Mouse (Mus musculus): Measurements from ENCODE around the gene Vps33b. TPM values are rescaled to one million over a fixed set of nuclear protein-coding genes. Genes with fewer than 3 reads are reported as not detected.
"Not testable (repeated sequence)": the region's sequence is repeated elsewhere in the genome, so short reads cannot be mapped to it uniquely, and the experiment has no call there.

The Vps33b gene
- polyA plus RNA-seq, 1 experiment from 2014 or later, result 4.4 TPM

DNA sequence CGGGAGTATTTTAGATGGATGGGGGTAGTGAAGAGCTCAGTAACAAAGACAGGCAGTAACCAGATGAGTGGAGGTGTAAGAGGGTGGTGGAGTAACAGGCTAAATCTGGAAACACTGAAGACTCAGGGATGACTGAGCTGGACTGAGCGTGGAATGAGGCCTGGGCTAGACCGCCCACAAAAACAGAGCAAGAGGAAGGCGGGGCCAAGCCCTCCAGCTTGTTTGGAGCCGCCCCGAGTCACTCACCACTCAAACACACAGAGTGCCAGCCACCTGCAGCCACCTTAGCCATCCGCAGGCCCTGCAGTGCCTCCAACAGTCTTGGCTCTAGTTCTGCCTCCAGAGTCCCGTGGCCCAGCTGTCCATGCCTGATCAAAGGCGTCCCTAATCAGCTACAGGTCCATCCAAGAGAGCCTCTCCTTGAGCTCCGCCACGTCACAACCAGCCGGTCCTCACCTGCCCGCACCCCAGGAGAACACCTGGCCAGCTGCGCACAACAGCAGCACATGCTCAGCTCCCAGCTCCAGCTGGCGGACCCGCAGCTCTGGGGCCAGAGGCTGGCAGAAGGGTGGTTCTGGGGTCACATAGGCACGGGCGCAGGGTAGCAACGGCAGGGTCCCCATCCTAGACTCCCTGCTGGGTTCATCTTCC, 50.5 kb downstream of the Vps33b start:
- H3K36me3 ChIP-seq (replicated peaks), result peaks cover 58% of the 10 kb centered on the region
- 85% methylated on average over 19 of the region's 19 CpGs for WGBS (ENCODE audit: insufficient replicate concordance)
- no peak overlapping the region for H3K9ac ChIP-seq
- no peak overlapping the region for H3K27ac ChIP-seq (replicated peaks)
- no peak overlapping the region for H3K4me2 ChIP-seq
- H3K27me3 ChIP-seq, result no peaks in the 10 kb centered on the region
- no peak overlapping the region for H3K4me3 ChIP-seq (replicated peaks)
- peaks cover 18% of the 10 kb centered on the region for H3K4me1 ChIP-seq (replicated peaks)
- H3K9me3 ChIP-seq (replicated peaks), result no peaks in the 10 kb centered on the region
- ATAC-seq (ENCODE audit: insufficient read depth), result no peak

DNA sequence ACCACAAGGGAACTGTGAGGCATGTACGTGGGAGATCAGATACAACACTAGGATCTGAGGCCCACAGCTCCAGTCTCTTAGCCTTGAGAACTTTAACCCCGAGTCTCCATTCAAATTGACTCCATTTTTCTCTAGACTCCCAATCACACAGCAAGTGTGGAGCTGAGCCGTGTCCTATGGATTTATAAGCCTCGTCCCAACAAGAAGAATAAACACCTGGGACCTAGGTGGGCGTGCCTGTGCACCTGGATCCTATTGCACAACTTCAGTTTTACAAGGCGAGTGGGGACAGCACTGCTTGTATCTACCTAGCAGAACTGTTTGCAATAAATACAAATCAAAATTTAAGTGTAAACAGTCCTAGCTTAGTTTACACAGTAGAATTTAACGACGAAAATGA, 53.9 kb downstream of the Vps33b start:
- H3K27ac ChIP-seq (replicated peaks), result peak overlapping the region; percentile 81
- 10% methylated on average over 8 of the region's 8 CpGs for WGBS (ENCODE audit: insufficient replicate concordance)
- no peaks in the 10 kb centered on the region for H3K9me3 ChIP-seq (replicated peaks)
- H3K4me3 ChIP-seq (replicated peaks), result peak overlapping the region; percentile 75
- peak overlapping the region; percentile 88 for H3K4me2 ChIP-seq
- H3K4me1 ChIP-seq (replicated peaks), result peaks cover 22% of the 10 kb centered on the region
- H3K27me3 ChIP-seq, result no peaks in the 10 kb centered on the region
- peak overlapping the region; percentile 67 for H3K9ac ChIP-seq
- peaks cover 42% of the 10 kb centered on the region for H3K36me3 ChIP-seq (replicated peaks)
- no peak for ATAC-seq (ENCODE audit: insufficient read depth)

DNA sequence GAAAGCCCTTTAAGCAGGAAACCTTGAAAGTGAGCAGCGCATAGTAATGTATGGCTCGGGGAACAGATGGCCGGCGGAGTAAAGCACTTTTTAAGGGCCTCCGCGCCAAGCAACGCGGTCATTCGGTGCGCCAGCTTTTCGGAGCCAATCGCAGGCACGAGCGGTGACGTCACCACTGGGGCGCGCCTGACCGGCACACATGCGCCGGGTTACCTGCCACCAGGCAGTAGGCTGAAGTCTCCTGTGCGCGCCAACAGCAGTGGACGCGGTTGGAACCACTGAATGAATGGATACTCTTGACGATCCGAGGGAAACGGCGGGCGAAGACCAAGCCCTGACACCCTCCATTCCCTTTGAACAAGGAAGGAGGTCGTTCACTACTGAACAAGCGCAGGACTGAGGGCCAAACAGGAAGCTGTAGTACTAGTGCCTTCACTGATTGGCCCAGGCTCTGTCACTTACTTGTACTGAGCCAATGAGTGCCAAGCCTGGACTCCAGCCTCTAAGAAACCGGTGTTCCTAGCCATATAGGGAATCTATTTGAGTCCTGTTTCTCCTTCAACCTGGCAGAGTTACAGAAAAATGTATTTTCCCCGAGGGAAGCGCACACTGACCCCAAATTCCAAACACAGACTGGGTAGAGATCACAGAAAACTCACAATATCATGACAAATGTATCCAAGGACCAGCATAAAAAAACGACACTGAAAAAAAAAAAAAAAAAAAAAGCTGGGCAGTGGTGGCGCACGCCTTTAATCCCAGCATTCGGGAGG, 54.8 kb downstream of the Vps33b start, which contains the start of gene Rccd1:
Rccd1 (minus strand) TSS at position 412 of the 773 bp plus-strand sequence.
- Histone ChIP-seq H3K36me3 (replicated peaks) (peaks cover 43% of the 10 kb centered on the region), H3K9ac (peak within 1 kb of the TSS; percentile 67), H3K4me2 (peak within 1 kb of the TSS; percentile 88), H3K27me3 (no peaks in the 10 kb centered on the region), H3K27ac (replicated peaks) (peak within 1 kb of the TSS; percentile 81), H3K9me3 (replicated peaks) (no peaks in the 10 kb centered on the region), H3K4me1 (replicated peaks) (peaks cover 22% of the 10 kb centered on the region), H3K4me3 (replicated peaks) (peak within 1 kb of the TSS; percentile 75)
- peak; percentile 99 for ATAC-seq (ENCODE audit: insufficient read depth)
- 2% methylated on average over 38 of the region's 38 CpGs for WGBS (ENCODE audit: insufficient replicate concordance)

DNA sequence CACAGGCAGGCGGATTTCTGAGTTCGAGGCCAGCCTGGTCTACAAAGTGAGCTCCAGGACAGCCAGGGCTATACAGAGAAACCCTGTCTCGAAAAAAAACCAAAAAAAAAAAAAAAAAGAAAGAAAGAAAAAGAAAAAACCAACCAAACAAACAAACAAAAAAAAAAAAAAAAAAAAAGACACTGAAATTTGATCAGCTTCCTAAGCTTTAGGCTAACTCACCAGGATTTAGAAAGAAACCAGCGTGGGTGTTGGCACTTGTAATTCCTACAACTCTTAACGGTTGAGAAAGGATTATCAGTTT, 55.3 kb downstream of the Vps33b start:
- 38% methylated on average over 5 of the region's 5 CpGs for WGBS (ENCODE audit: insufficient replicate concordance)
- H3K9ac ChIP-seq; ATAC-seq (ENCODE audit: insufficient read depth); H3K27me3 ChIP-seq; H3K9me3 ChIP-seq (replicated peaks): not testable (repeated sequence)
- peaks cover 39% of the 10 kb centered on the region for H3K36me3 ChIP-seq (replicated peaks)
- peak overlapping the region; percentile 75 for H3K4me3 ChIP-seq (replicated peaks)
- H3K27ac ChIP-seq (replicated peaks), result peak overlapping the region; percentile 81
- H3K4me1 ChIP-seq (replicated peaks), result peaks cover 22% of the 10 kb centered on the region
- H3K4me2 ChIP-seq, result peak overlapping the region; percentile 88

DNA sequence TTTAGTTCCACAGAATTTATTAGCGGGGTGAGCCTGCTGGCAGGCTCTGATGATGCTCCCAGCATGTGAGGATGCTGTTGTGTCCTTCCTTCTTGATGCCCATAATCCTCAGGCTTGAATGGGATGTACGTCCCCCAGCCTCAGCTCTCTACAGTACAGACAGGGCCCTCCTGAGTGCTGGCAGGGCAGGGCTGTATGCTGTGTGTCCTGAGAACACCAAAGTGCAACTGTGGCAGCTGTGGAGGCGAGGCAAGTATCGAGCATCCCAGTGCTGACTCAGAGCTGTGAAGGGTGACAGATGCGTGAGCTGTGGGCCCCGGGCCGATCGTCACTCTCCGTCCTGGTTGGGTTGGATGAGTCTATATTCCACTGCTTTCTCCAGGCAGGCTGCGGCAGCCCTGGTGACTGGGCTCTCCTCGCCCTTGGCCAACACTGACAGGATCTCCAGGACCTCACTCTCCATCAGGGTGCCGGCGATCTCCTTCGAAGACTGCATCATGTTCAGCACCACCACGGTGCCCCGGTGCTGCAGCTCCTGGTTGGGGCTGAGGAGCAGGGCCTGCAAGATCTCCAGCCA, 55.9 kb downstream of the Vps33b start:
- Histone ChIP-seq H3K4me1 (replicated peaks) (peaks cover 22% of the 10 kb centered on the region), H3K27ac (replicated peaks) (0 out of 2 replicates have a peak overlapping the region, but pooled peaks have one; percentile 81), H3K27me3 (no peaks in the 10 kb centered on the region), H3K36me3 (replicated peaks) (peaks cover 37% of the 10 kb centered on the region), H3K9me3 (replicated peaks) (no peaks in the 10 kb centered on the region), H3K4me3 (replicated peaks) (no peak overlapping the region), H3K4me2 (no peak overlapping the region), H3K9ac (no peak overlapping the region)
- WGBS (ENCODE audit: insufficient replicate concordance), result 87% methylated on average over 16 of the region's 16 CpGs
- ATAC-seq (ENCODE audit: insufficient read depth), result no peak

DNA sequence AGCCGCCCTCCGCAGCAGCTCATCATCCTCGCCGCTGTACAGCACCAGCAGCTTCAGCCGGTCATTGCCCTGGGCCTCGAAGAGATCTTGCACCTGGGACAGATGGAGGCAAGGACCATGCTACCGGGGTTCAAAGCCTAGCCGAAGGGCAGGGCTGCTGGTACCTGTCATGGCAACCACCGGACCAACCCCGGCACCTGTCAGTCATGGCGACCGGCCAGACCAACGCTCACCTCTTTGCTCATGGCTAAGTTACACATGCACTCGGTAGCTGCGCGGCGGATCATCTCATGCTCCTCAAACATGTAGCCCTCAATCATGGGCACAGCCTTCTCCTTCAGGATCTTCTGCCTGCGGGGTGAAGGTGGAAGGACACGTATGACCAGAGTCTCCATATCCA, 56.6 kb downstream of the Vps33b start:
- H3K4me2 ChIP-seq, result no peak overlapping the region
- peaks cover 37% of the 10 kb centered on the region for H3K36me3 ChIP-seq (replicated peaks)
- H3K4me1 ChIP-seq (replicated peaks), result peaks cover 22% of the 10 kb centered on the region
- H3K27ac ChIP-seq (replicated peaks), result no peak overlapping the region
- no peak for ATAC-seq (ENCODE audit: insufficient read depth)
- 92% methylated on average over 19 of the region's 19 CpGs for WGBS (ENCODE audit: insufficient replicate concordance)
- H3K9me3 ChIP-seq (replicated peaks), result no peaks in the 10 kb centered on the region
- H3K27me3 ChIP-seq, result no peaks in the 10 kb centered on the region
- H3K4me3 ChIP-seq (replicated peaks), result no peak overlapping the region
- H3K9ac ChIP-seq, result no peak overlapping the region

DNA sequence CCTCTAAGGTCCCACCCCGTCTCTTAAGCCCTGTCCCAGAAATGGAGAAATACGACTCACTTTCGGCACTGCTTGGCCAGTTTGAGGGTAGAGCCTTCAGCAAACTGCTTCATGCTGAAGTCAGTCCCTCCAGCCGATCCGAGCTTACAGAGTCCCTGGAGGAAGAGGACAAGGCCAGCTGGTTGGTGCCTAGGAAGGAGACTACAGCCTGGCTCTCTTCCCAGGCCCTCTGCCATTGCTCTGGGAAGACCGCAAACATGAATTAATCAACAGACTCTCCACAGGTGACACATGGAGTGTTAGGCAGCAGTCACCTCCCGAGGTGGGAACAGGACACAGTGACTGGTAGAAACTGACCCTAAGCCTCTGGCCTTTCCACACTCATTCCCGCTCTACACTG, 60.8 kb downstream of the Vps33b start:
- WGBS (ENCODE audit: insufficient replicate concordance), result 81% methylated on average over 8 of the region's 8 CpGs
- H3K4me1 ChIP-seq (replicated peaks), result peaks cover 1% of the 10 kb centered on the region
- H3K9ac ChIP-seq, result no peak overlapping the region
- H3K27ac ChIP-seq (replicated peaks), result no peak overlapping the region
- no peak overlapping the region for H3K4me2 ChIP-seq
- H3K36me3 ChIP-seq (replicated peaks), result peaks cover 71% of the 10 kb centered on the region
- H3K9me3 ChIP-seq (replicated peaks), result no peaks in the 10 kb centered on the region
- no peak overlapping the region for H3K4me3 ChIP-seq (replicated peaks)
- ATAC-seq (ENCODE audit: insufficient read depth), result no peak
- no peaks in the 10 kb centered on the region for H3K27me3 ChIP-seq

DNA sequence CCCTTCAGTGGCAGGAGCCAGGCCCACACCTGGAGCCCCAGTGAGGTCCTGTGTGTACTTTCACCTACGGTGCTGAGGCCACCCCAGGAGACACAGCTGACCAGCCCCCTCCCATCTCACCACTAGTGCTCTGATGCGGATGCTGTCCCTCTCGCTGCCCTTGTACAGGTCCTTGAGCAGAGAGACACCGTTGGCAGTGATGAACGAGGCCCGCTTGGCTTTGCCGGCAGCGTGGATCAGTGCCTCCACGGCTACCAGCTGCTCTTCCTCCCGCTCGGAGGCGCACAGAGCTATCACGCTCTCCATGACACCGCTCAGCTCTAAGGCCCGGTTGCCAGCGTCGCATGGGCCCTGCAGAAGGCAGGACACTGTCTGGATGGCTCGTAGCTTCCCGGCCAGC, 62.0 kb downstream of the Vps33b start:
- Histone ChIP-seq H3K4me2 (no peak overlapping the region), H3K27me3 (no peaks in the 10 kb centered on the region), H3K36me3 (replicated peaks) (peaks cover 74% of the 10 kb centered on the region), H3K4me1 (replicated peaks) (no peaks in the 10 kb centered on the region), H3K9me3 (replicated peaks) (no peaks in the 10 kb centered on the region), H3K4me3 (replicated peaks) (no peak overlapping the region), H3K27ac (replicated peaks) (no peak overlapping the region), H3K9ac (no peak overlapping the region)
- no peak for ATAC-seq (ENCODE audit: insufficient read depth)
- 90% methylated on average over 19 of the region's 19 CpGs for WGBS (ENCODE audit: insufficient replicate concordance)

DNA sequence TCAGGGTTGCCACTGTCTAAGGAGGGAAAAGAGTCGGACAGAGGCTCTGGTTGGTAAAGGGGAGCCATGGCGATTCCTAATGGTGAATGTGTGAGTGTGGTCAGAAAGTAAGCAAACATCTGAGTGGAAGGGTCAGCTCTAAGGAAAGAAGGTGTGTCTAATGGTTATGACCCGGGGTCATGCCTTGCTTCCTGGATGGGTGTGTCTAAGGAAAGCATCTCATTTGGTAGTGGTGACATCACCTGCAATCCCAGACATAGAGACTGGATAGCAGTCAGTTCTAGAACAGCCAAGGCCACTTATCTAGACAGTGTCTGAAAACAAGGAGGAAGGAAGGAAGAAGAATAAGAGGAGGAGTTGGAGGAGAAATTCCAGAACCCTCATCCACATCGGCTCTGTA, 65.4 kb downstream of the Vps33b start:
- H3K36me3 ChIP-seq (replicated peaks), result peaks cover 68% of the 10 kb centered on the region
- H3K4me2 ChIP-seq, result no peak overlapping the region
- no peak overlapping the region for H3K27ac ChIP-seq (replicated peaks)
- no peaks in the 10 kb centered on the region for H3K27me3 ChIP-seq
- no peak overlapping the region for H3K4me3 ChIP-seq (replicated peaks)
- H3K9ac ChIP-seq, result no peak overlapping the region
- no peak for ATAC-seq (ENCODE audit: insufficient read depth)
- H3K9me3 ChIP-seq (replicated peaks), result no peaks in the 10 kb centered on the region
- 74% methylated on average over 4 of the region's 4 CpGs for WGBS (ENCODE audit: insufficient replicate concordance)
- peaks cover 15% of the 10 kb centered on the region for H3K4me1 ChIP-seq (replicated peaks)

DNA sequence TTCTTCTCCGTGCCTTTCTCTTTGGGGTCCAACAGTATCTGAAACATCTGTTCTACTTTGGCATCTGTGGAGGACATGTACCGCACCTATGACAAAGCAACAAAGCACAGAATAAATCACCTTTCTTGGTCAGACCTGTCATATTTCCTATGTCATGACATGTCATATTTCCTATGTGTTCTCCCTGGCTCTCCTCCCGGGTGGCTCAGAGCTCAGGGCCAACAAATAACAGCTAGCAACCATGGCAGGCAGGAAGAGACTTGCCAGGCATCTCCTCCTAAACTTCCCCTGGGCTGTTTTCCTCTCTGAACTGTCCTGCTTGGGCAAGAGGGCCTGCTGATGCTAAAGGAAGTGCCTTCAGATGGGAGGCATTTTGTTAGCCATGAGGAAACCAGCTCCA, 67.5 kb downstream of the Vps33b start:
- H3K36me3 ChIP-seq (replicated peaks), result peaks cover 49% of the 10 kb centered on the region
- H3K27me3 ChIP-seq, result 0 out of 2 replicates have a peak, but pooled peaks cover 2% of the 10 kb centered on the region
- H3K4me2 ChIP-seq, result no peak overlapping the region
- H3K4me1 ChIP-seq (replicated peaks), result peaks cover 31% of the 10 kb centered on the region
- no peak overlapping the region for H3K4me3 ChIP-seq (replicated peaks)
- no peaks in the 10 kb centered on the region for H3K9me3 ChIP-seq (replicated peaks)
- no peak overlapping the region for H3K27ac ChIP-seq (replicated peaks)
- no peak for ATAC-seq (ENCODE audit: insufficient read depth)
- 73% methylated on average over 3 of the region's 3 CpGs for WGBS (ENCODE audit: insufficient replicate concordance)
- no peak overlapping the region for H3K9ac ChIP-seq

DNA sequence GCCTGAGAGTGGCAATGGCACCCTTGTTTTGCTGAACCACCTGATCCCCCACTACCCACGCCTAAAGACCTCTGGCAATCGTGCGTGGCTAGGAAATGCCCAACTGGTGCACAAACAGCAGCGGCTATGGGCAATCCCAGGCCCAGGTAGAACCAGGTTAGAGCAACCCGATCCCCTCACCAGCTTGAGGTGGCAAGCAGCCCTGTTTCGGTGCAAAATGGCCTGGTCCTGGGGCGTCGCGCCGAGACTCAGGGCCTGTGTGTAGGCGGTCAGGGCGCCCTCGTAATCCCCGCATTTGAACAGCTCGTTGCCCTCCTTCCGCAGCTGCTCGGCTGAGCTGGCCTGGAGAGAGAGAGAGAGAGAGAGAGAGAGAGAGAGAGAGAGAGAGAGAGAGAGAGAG, 69.9 kb downstream of the Vps33b start:
- ATAC-seq (ENCODE audit: insufficient read depth), result no peak
- Histone ChIP-seq H3K4me3 (replicated peaks) (peak overlapping the region; percentile 72), H3K4me2 (peak overlapping the region; percentile 80), H3K4me1 (replicated peaks) (peaks cover 48% of the 10 kb centered on the region), H3K27me3 (peaks cover 9% of the 10 kb centered on the region; the same call in 1 of the 2 replicates), H3K9me3 (replicated peaks) (no peaks in the 10 kb centered on the region), H3K27ac (replicated peaks) (no peak overlapping the region), H3K9ac (peak overlapping the region; percentile 68), H3K36me3 (replicated peaks) (peaks cover 29% of the 10 kb centered on the region)
- WGBS (ENCODE audit: insufficient replicate concordance), result 14% methylated on average over 17 of the region's 17 CpGs

Data from liver, embryonic 15.5 days (tissue).